Mouse (Mus musculus) ES-E14 (cell line): ENCODE measurements at regions not wholly inside any gene's neighbourhood (a gene's known extent, or its start where the extent isn't known, plus 50 kb on each side); places are given as distances from the start of the nearest gene placed in this dataset.

Source experiments
- DNase-seq: peaks from one replicate; pipeline ENCODE4 v3.0.0-alpha.2; 2013; ENCODE audit warnings: low read depth, low spot score
- H3K27ac ChIP-seq: 2 replicates; pipeline ENCODE4 v1.5.1; 2012; ENCODE audit warnings: low read depth, mild to moderate bottlenecking, low read length, moderate library complexity, mixed read lengths; ENCODE audit not compliant: poor library complexity, insufficient read depth, severe bottlenecking
- H3K36me3 ChIP-seq: 2 replicates; pipeline ENCODE4 v1.6.1; 2012; ENCODE audit warnings: mild to moderate bottlenecking, low read length, moderate library complexity, mixed read lengths; ENCODE audit not compliant: control insufficient read depth, poor library complexity, insufficient read depth, severe bottlenecking
- H3K4me1 ChIP-seq, 2 experiments: fragments of 150-350 bp in 1 of 2; sonication (generic) in 1 of 2; 2 replicates each; pipeline ENCODE4 v1.6.1; 2012; ENCODE audit warnings: low read length in 2 of 2, mild to moderate bottlenecking in 1 of 2, mixed read lengths in 1 of 2; ENCODE audit not compliant: control insufficient read depth in 2 of 2, insufficient read depth in 2 of 2, poor library complexity in 1 of 2
- H3K4me3 ChIP-seq, 2 experiments: fragments of 150-350 bp in 1 of 2; sonication (generic) in 1 of 2; 2 replicates each; pipeline ENCODE4 v1.5.1; 2012; ENCODE audit warnings: low read length in 2 of 2, low read depth in 1 of 2, mild to moderate bottlenecking in 1 of 2, mixed read lengths in 1 of 2; ENCODE audit not compliant: insufficient read depth in 1 of 2, poor library complexity in 1 of 2, severe bottlenecking in 1 of 2
- H3K9ac ChIP-seq: 2 replicates; pipeline ENCODE4 v1.6.1; 2012; ENCODE audit warnings: low read depth, mild to moderate bottlenecking, low read length, mixed read lengths; ENCODE audit not compliant: poor library complexity, insufficient read depth, severe bottlenecking
- H3K9me3 ChIP-seq: fragments of 150-350 bp; sonication (generic); 2 replicates; pipeline ENCODE4 v1.6.1; 2012; ENCODE audit warnings: low read depth, mild to moderate bottlenecking, low read length; ENCODE audit not compliant: control insufficient read depth, insufficient read depth
- CHD2 ChIP-seq: IDR thresholded peaks from 2 replicates; pipeline ENCODE4 v1.6.1; 2014; ENCODE audit warnings: mild to moderate bottlenecking, low read depth, low read length, inconsistent platforms
- HCFC1 ChIP-seq: IDR thresholded peaks from 2 replicates; pipeline ENCODE4 v1.6.1; 2012; ENCODE audit warnings: low read length, inconsistent platforms, borderline replicate concordance; ENCODE audit not compliant: insufficient read depth
- MAFK ChIP-seq: IDR thresholded peaks from 2 replicates; pipeline ENCODE4 v1.6.1; 2014; ENCODE audit warnings: mild to moderate bottlenecking, low read depth, low read length, inconsistent platforms; ENCODE audit not compliant: insufficient read depth
- ZC3H11A ChIP-seq: IDR thresholded peaks from 2 replicates; pipeline ENCODE4 v1.6.1; 2012; ENCODE audit warnings: low read depth, mild to moderate bottlenecking, inconsistent platforms, low read length, borderline replicate concordance
- ZNF384 ChIP-seq: IDR thresholded peaks from 2 replicates; pipeline ENCODE4 v1.6.1; 2012; ENCODE audit warnings: low read depth, low read length, inconsistent platforms
- in situ Hi-C, 2 experiments: fragments of 600-800 bp; cut with MboI; formaldehyde crosslinking; loops; one replicate each; pipeline ENCODE4 v1.15.1; 2025; ENCODE audit warnings: low sequenced_read_pairs in 2 of 2, inconsistent platforms in 1 of 2; ENCODE audit not compliant: unreplicated experiment in 2 of 2

GRCm38 (mm10) chr10:19149196-19149869 lies 133.9 kb upstream of the Tnfaip3 start:
- Histone ChIP-seq H3K4me3 (no peak overlapping the region), H3K4me1 (peaks cover 0 to 2% of the 10 kb centered on the region in 2 experiments; a peak in 2 of 4 replicates), H3K36me3 (no peaks in the 10 kb centered on the region), H3K9ac (no peak overlapping the region), H3K27ac (no peak overlapping the region), H3K9me3 (no peaks in the 10 kb centered on the region)
- DNase-seq: no peak
- in situ Hi-C loops: no loop called here
- TF ChIP-seq ZC3H11A: no peak
- TF ChIP-seq MAFK: no peak
- no peak for TF ChIP-seq ZNF384
- TF ChIP-seq HCFC1: no peak
- no peak for TF ChIP-seq CHD2

GRCm38 (mm10) chr10:19141481-19141880 lies 126.0 kb upstream of the Tnfaip3 start:
- no peak for DNase-seq
- Histone ChIP-seq H3K4me3 (no peak overlapping the region), H3K9me3 (no peaks in the 10 kb centered on the region), H3K4me1 (no peaks in the 10 kb centered on the region), H3K36me3 (no peaks in the 10 kb centered on the region), H3K9ac (no peak overlapping the region), H3K27ac (no peak overlapping the region)
- in situ Hi-C loops: no loop called here
- TF ChIP-seq ZNF384 (no peak), HCFC1 (no peak), CHD2 (no peak), ZC3H11A (no peak), MAFK (no peak)

- Histone ChIP-seq H3K36me3 (no peaks in the 10 kb centered on the region), H3K9me3 (no peaks in the 10 kb centered on the region)
- no peak for TF ChIP-seq MAFK
- no peak for TF ChIP-seq HCFC1
- TF ChIP-seq ZNF384: no peak
- no peak for TF ChIP-seq CHD2
- TF ChIP-seq ZC3H11A: no peak
Observed at GRCm38 (mm10) chr10:19140628-19141027, 125.2 kb upstream of the Tnfaip3 start.

DNA sequence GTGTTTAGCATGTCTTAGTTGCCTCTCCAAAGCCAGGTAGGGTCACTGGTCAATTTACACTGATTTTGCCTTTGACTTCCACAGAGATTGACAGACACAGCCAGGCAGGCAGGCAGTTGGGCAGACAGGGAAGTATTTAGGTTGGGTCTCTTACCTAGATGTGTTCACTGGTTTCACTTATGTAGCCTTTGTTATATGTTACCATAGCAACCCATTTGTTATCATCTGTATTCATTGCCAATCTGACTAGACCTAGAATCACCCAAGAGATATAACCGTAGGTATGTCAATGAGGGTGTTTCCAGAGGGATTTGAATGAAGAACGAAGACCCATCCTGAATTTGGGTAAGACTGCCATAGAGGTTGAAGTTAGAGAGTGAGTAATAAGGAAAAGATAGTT lies 123.8 kb upstream of the Tnfaip3 start:
- no peak for TF ChIP-seq HCFC1
- no peak for TF ChIP-seq ZNF384
- no peak for TF ChIP-seq CHD2
- TF ChIP-seq MAFK: no peak
- in situ Hi-C loops: no loop called here

More at GRCm38 (mm10) chr10:19140628-19141027, 125.2 kb upstream of the Tnfaip3 start:
- Histone ChIP-seq H3K4me1 (no peaks in the 10 kb centered on the region), H3K4me3 (no peak overlapping the region), H3K27ac (no peak overlapping the region), H3K9ac (no peak overlapping the region)
- no peak for DNase-seq
- in situ Hi-C loops: no loop called here

GRCm38 (mm10) chr10:19138258-19138657 lies 122.8 kb upstream of the Tnfaip3 start:
- Histone ChIP-seq H3K9me3 (no peaks in the 10 kb centered on the region), H3K4me3 (no peak overlapping the region), H3K9ac (no peak overlapping the region), H3K27ac (no peak overlapping the region), H3K4me1 (no peaks in the 10 kb centered on the region), H3K36me3 (no peaks in the 10 kb centered on the region)
- in situ Hi-C loops: no loop called here
- DNase-seq: no peak
- TF ChIP-seq ZC3H11A: no peak
- TF ChIP-seq MAFK: no peak
- no peak for TF ChIP-seq ZNF384
- no peak for TF ChIP-seq HCFC1
- TF ChIP-seq CHD2: no peak

More for the DNA sequence above, 123.8 kb upstream of the Tnfaip3 start:
- no peak overlapping the region for H3K4me3 ChIP-seq
- no peaks in the 10 kb centered on the region for H3K9me3 ChIP-seq
- no peaks in the 10 kb centered on the region for H3K36me3 ChIP-seq
- H3K4me1 ChIP-seq: no peaks in the 10 kb centered on the region
- no peak overlapping the region for H3K27ac ChIP-seq
- DNase-seq: no peak
- H3K9ac ChIP-seq: no peak overlapping the region
